Mouse (Mus musculus) retina, embryonic 14.5 days (tissue): ENCODE results near the gene Smagp.
"Not testable (repeated sequence)": the region's sequence is repeated elsewhere in the genome, so short reads cannot be mapped to it uniquely, and the experiment has no call there.

Experiments used
- DNase-seq: peaks from one replicate; pipeline ENCODE4 v3.0.0-alpha.2; 2015; ENCODE audit warnings: low spot score

Gene Smagp

GRCm38 (mm10) chr15:100627287-100627686, 9.5 kb downstream of the Smagp start:
- no peak for DNase-seq

GRCm38 (mm10) chr15:100624435-100624834, 12.3 kb downstream of the Smagp start:
- DNase-seq: no peak

- DNase-seq: no peak
Measured at GRCm38 (mm10) chr15:100623754-100624153, 13.0 kb downstream of the Smagp start.

- DNase-seq: no peak
Measured at GRCm38 (mm10) chr15:100622164-100622563, 14.6 kb downstream of the Smagp start.

- not testable (repeated sequence) for DNase-seq
Measured at GRCm38 (mm10) chr15:100621671-100622070, 15.1 kb downstream of the Smagp start.

- no peak for DNase-seq
Measured at GRCm38 (mm10) chr15:100619200-100619599, 17.5 kb downstream of the Smagp start.

- no peak for DNase-seq
Measured at GRCm38 (mm10) chr15:100616221-100616620, 20.5 kb downstream of the Smagp start.

GRCm38 (mm10) chr15:100615825-100616220, 20.9 kb downstream of the Smagp start:
- DNase-seq: peak; percentile 93

GRCm38 (mm10) chr15:100614996-100615824, 21.5 kb downstream of the Smagp start, which contains the start of gene Dazap2:
Gene Dazap2, plus strand, starts transcription at chr15:100615349.
- peak; percentile 98 for DNase-seq

- DNase-seq: no peak
Measured at GRCm38 (mm10) chr15:100614218-100614995, 22.3 kb downstream of the Smagp start.

- peak; percentile 87 for DNase-seq
Measured at GRCm38 (mm10) chr15:100613584-100613983, 23.2 kb downstream of the Smagp start.

GRCm38 (mm10) chr15:100612432-100612831, 24.3 kb downstream of the Smagp start:
- peak; percentile 56 for DNase-seq

- DNase-seq: no peak
Measured at GRCm38 (mm10) chr15:100611951-100612350, 24.8 kb downstream of the Smagp start.

GRCm38 (mm10) chr15:100606677-100607076, 30.1 kb downstream of the Smagp start:
- not testable (repeated sequence) for DNase-seq

GRCm38 (mm10) chr15:100601669-100602068, 35.1 kb downstream of the Smagp start:
- no peak for DNase-seq

- DNase-seq: no peak
Measured at GRCm38 (mm10) chr15:100600696-100601272, 36.0 kb downstream of the Smagp start.

- DNase-seq: peak; percentile 83
Measured at GRCm38 (mm10) chr15:100600047-100600695, 36.6 kb downstream of the Smagp start.

- DNase-seq: peak; percentile 53
Measured at GRCm38 (mm10) chr15:100599276-100600046, 37.3 kb downstream of the Smagp start, which contains the start of gene Pou6f1. Gene Pou6f1, minus strand, starts transcription at chr15:100599984.

- DNase-seq: peak; percentile 47
Measured at GRCm38 (mm10) chr15:100598883-100599275, 37.9 kb downstream of the Smagp start.

- DNase-seq: no peak
Measured at GRCm38 (mm10) chr15:100598287-100598882, 38.4 kb downstream of the Smagp start.

GRCm38 (mm10) chr15:100592817-100593216, 43.9 kb downstream of the Smagp start:
- no peak for DNase-seq
